ENCODE assay signal across 9 mouse cellular contexts in the genomic region with DNA sequence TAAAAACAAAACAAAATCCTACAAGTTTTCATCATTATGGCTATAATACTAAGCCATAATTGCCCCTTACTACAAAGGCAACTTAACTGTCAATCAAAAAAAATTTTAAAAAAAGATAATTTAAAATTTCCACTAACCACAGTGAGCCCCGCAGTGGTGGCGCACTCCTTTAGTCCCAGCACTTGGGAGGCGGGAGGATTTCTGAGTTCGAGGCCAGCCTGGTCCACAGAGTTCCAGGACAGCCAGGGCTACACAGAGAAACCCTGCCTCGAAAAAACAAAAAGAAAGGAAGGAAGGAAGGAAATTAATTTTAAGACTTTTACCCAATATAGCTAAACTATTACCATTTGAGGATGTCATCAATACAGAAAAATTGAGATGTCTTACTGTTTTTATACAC. TPM values are rescaled to one million over a fixed set of nuclear protein-coding genes. Genes with fewer than 3 reads are reported as not detected.
A peak's percentile ranks its signal among the peaks of the same experiment; 100 is the strongest.
DNase-seq lines count a peak whose midpoint lies in the region; ATAC-seq and TF ChIP-seq lines count a peak whose summit lies in the region.
"Had no signal": no experiment of that assay in that cellular context is flagged by ENCODE, and none has a peak within 500 bp of the region (broad histone marks: within the 10 kb centered on the region; RNA-seq: fewer than 3 reads in every experiment).

No protein-coding gene starts in this region.

- peaks cover 4% of the 10 kb centered on the region; the same call in 1 of the 2 replicates for H3K4me1 ChIP-seq in kidney, embryonic 14.5 days (ENCODE audit: control insufficient read depth, insufficient read depth, low read length)
- peaks cover 2% of the 10 kb centered on the region; the same call in 1 of the 2 replicates for H3K4me1 ChIP-seq in bone marrow, adult 2 months (ENCODE audit: control insufficient read depth, insufficient read depth, low read length)
- peaks cover 14% of the 10 kb centered on the region for H3K4me1 ChIP-seq in hindbrain, embryonic 15.5 days (replicated peaks)
- peaks cover 18% of the 10 kb centered on the region for H3K4me1 ChIP-seq in midbrain, embryonic 13.5 days (replicated peaks)

- H3K9me3 ChIP-seq in kidney, embryonic 14.5 days (ENCODE audit: control insufficient read depth, low read length): no peaks in the 10 kb centered on the region
- no peaks in the 10 kb centered on the region for H3K9me3 ChIP-seq in hindbrain, embryonic 15.5 days
- H3K9me3 ChIP-seq in midbrain, embryonic 13.5 days: no peaks in the 10 kb centered on the region

- ATAC-seq in kidney, embryonic 14.5 days (ENCODE audit: low FRiP score, low TSS enrichment): no peak
- no peak for ATAC-seq in hindbrain, embryonic 15.5 days (ENCODE audit: low FRiP score, low read depth)
- no peak for ATAC-seq in midbrain, embryonic 13.5 days

- WGBS in kidney, embryonic 14.5 days: 18% methylated on average over 5 of the region's 5 CpGs
- WGBS in bone marrow, adult 2 months: 32% methylated on average over 5 of the region's 5 CpGs
- WGBS in hindbrain, embryonic 15.5 days: 24% methylated on average over 5 of the region's 5 CpGs
- WGBS in midbrain, embryonic 13.5 days: 9% methylated on average over 5 of the region's 5 CpGs

- H3K36me3 ChIP-seq in kidney, embryonic 14.5 days (ENCODE audit: control insufficient read depth, insufficient read depth, low read length): peaks cover 42% of the 10 kb centered on the region
- H3K36me3 ChIP-seq in hindbrain, embryonic 15.5 days: peaks cover 34% of the 10 kb centered on the region
- peaks cover 36% of the 10 kb centered on the region for H3K36me3 ChIP-seq in midbrain, embryonic 13.5 days

- H3K27me3 ChIP-seq in kidney, embryonic 14.5 days (ENCODE audit: control insufficient read depth, insufficient read depth, low read length): no peaks in the 10 kb centered on the region
- no peaks in the 10 kb centered on the region for H3K27me3 ChIP-seq in hindbrain, embryonic 15.5 days
- no peaks in the 10 kb centered on the region for H3K27me3 ChIP-seq in midbrain, embryonic 13.5 days

- H3K4me2 ChIP-seq in kidney, embryonic 14.5 days (replicated peaks; ENCODE audit: low read depth, low read length): peak overlapping the region; percentile 47
- H3K4me2 ChIP-seq in hindbrain, embryonic 15.5 days: peak overlapping the region; percentile 63
- peak overlapping the region; percentile 66 for H3K4me2 ChIP-seq in midbrain, embryonic 13.5 days (replicated peaks)

- TF ChIP-seq POLR2A in bone marrow, adult 2 months (IDR thresholded peaks at IDR 0.05; ENCODE audit: borderline replicate concordance, control insufficient read depth, low read depth, low read length): no peak

- H3K4me3 ChIP-seq in kidney, embryonic 14.5 days (ENCODE audit: low read length): peak overlapping the region; percentile 91
- H3K4me3 ChIP-seq in bone marrow, adult 2 months (replicated peaks; ENCODE audit: control insufficient read depth, low read depth, low read length): peak overlapping the region; percentile 86
- peak overlapping the region; percentile 93 for H3K4me3 ChIP-seq in hindbrain, embryonic 15.5 days
- peak overlapping the region; percentile 100 for H3K4me3 ChIP-seq in midbrain, embryonic 13.5 days (replicated peaks)

- peak overlapping the region; percentile 96 for H3K9ac ChIP-seq in kidney, embryonic 14.5 days (ENCODE audit: low read depth, low read length)
- peak overlapping the region; percentile 74 for H3K9ac ChIP-seq in hindbrain, embryonic 15.5 days
- peak overlapping the region; percentile 90 for H3K9ac ChIP-seq in midbrain, embryonic 13.5 days (replicated peaks)

- no peak for DNase-seq in kidney, adult 18-20 months
- no peak for DNase-seq in embryo, embryonic 10.5 days (ENCODE audit: low spot score)
- DNase-seq in spleen, postnatal 36 days (ENCODE audit: low spot score in 2 of 2): no peak
- DNase-seq in yolk sac, embryonic 10.5 days (ENCODE audit: low spot score): no peak
- DNase-seq: gastrocnemius, postnatal 25 days had no signal

- H3K27ac ChIP-seq in kidney, embryonic 14.5 days (ENCODE audit: low read depth, low read length): no peak overlapping the region
- no peak overlapping the region for H3K27ac ChIP-seq in bone marrow, adult 2 months (ENCODE audit: control insufficient read depth, insufficient read depth, low read depth, low read length, poor library complexity)
- H3K27ac ChIP-seq in hindbrain, embryonic 15.5 days (replicated peaks): peak overlapping the region; percentile 81; the same call in 1 of the 2 replicates
- peak overlapping the region; percentile 84; the same call in 1 of the 2 replicates for H3K27ac ChIP-seq in midbrain, embryonic 13.5 days

- TF ChIP-seq CTCF in bone marrow, adult 2 months (IDR thresholded peaks at IDR 0.05; ENCODE audit: control insufficient read depth, insufficient read depth, low read length): no peak

RNA-seq across cellular contexts. Expression of gene Kpna2, which starts 1.4 kb away (rescaled TPM):
- 403 and 460 TPM in 2 replicates for polyA plus RNA-seq in kidney, embryonic 14.5 days (2014; fragmentation: Nextera tagmentation; extraction: Ambion mirVana)
- 46.9 and 70.5 TPM in 2 replicates for polyA plus RNA-seq in bone marrow, adult 2 months (2011; ENCODE audit: insufficient read depth, insufficient read length, low replicate concordance, missing spikeins)
- polyA plus RNA-seq in hindbrain, embryonic 15.5 days (2015; fragmentation: Nextera tagmentation; extraction: Ambion mirVana): 166 and 182 TPM in 2 replicates
- polyA plus RNA-seq in midbrain, embryonic 13.5 days (2015; fragmentation: Nextera tagmentation; extraction: Ambion mirVana): 288 and 305 TPM in 2 replicates

RNA-seq across cellular contexts. Expression of gene 1810010H24Rik, which starts 27.5 kb away (rescaled TPM):
- polyA plus RNA-seq in kidney, embryonic 14.5 days (2014; fragmentation: Nextera tagmentation; extraction: Ambion mirVana): 3.1 and 3.4 TPM in 2 replicates
- polyA plus RNA-seq in bone marrow, adult 2 months (2011; ENCODE audit: insufficient read depth, insufficient read length, low replicate concordance, missing spikeins): 0.90 TPM in 1 of 2 replicates, not detected in the other
- polyA plus RNA-seq in hindbrain, embryonic 15.5 days (2015; fragmentation: Nextera tagmentation; extraction: Ambion mirVana): 6.1 and 6.3 TPM in 2 replicates
- 4.6 and 5.6 TPM in 2 replicates for polyA plus RNA-seq in midbrain, embryonic 13.5 days (2015; fragmentation: Nextera tagmentation; extraction: Ambion mirVana)

Comparison
In these comparisons a context has a peak if more than half of its experiments do, and no peak if none do; other contexts are left out.
1. H3K27ac ChIP-seq: peak in hindbrain, embryonic 15.5 days (single experiment) and midbrain, embryonic 13.5 days (single experiment); none in kidney, embryonic 14.5 days (single experiment) and bone marrow, adult 2 months (single experiment).
2. Peak in every context shown above with its lines, with median percentiles within 50 percentile points of each other: H3K4me2 ChIP-seq, H3K4me3 ChIP-seq and H3K9ac ChIP-seq.